Mouse (Mus musculus): ENCODE data around the gene Sulf2.

- no peak for TF ChIP-seq POLR2A (IDR thresholded peaks at IDR 0.05; ENCODE audit: low read depth, low read length)
- no peak for TF ChIP-seq CTCF (IDR thresholded peaks at IDR 0.05; ENCODE audit: borderline replicate concordance, insufficient read depth, low read length)
These were observed 11.9 kb upstream of the Sulf2 start for GRCm38 (mm10) chr2:166167387-166167786.
